28 mouse cellular contexts compared by ENCODE assay signal in the genomic region with DNA sequence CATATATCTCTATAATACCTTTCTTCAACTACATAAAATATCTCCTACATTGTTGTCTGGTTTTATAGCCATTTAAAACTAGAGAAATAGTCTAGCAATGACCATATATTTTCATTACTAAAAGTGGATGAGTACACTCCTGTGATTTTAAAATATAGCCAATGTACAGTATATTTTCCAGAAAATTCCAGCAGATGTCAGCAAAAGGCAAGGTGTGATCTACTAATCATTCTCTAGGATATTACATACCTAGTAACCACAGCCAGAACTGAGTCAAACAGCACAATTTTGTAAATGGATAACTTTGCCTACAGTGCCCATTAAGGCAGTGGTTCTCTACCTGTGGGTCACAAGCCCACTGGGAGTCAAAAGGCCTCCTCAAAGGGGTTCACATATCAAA.
A peak's percentile ranks its signal among the peaks of the same experiment; 100 is the strongest.
DNase-seq lines count a peak whose midpoint lies in the region; ATAC-seq and TF ChIP-seq lines count a peak whose summit lies in the region.
"Had no signal": no experiment of that assay in that cellular context is flagged by ENCODE, and none has a peak within 500 bp of the region (broad histone marks: within the 10 kb centered on the region; RNA-seq: fewer than 3 reads in every experiment).

No protein-coding gene starts in this region.

- H3K9ac ChIP-seq in forebrain, postnatal 0 days = no peak overlapping the region
- no peak overlapping the region for H3K9ac ChIP-seq in forebrain, embryonic 16.5 days (replicated peaks; ENCODE audit: low read depth, low read length)
- no peak overlapping the region for H3K9ac ChIP-seq in midbrain, postnatal 0 days (replicated peaks; ENCODE audit: low read length, poor library complexity, severe bottlenecking)
- H3K9ac ChIP-seq: embryonic facial prominence, embryonic 13.5 days; forebrain, embryonic 13.5 days; heart, embryonic 13.5 days; hindbrain, embryonic 15.5 days; intestine, embryonic 15.5 days had no signal

- peak; percentile 46 for TF ChIP-seq CTCF in forebrain, postnatal 0 days (IDR thresholded peaks at IDR 0.05; ENCODE audit: low read depth)
- peak; percentile 55 for TF ChIP-seq CTCF in layer of hippocampus, adult 2 months (conservative IDR thresholded peaks at IDR 0.05)
- TF ChIP-seq CTCF in midbrain, postnatal 0 days (IDR thresholded peaks at IDR 0.05) = peak; percentile 72

- H3K27me3 ChIP-seq in forebrain, postnatal 0 days (ENCODE audit: insufficient read depth, low read length) = no peaks in the 10 kb centered on the region
- no peaks in the 10 kb centered on the region for H3K27me3 ChIP-seq in forebrain, embryonic 16.5 days (replicated peaks; ENCODE audit: control insufficient read depth, insufficient read depth, low read length)
- no peaks in the 10 kb centered on the region for H3K27me3 ChIP-seq in midbrain, postnatal 0 days (ENCODE audit: insufficient read depth, low read length)
- no peaks in the 10 kb centered on the region for H3K27me3 ChIP-seq in midbrain, embryonic 10.5 days (ENCODE audit: low read depth, poor library complexity, severe bottlenecking)
- H3K27me3 ChIP-seq: CH12.LX; embryonic facial prominence, embryonic 13.5 days; forebrain, embryonic 13.5 days; heart, embryonic 13.5 days; hindbrain, embryonic 15.5 days; intestine, embryonic 15.5 days had no signal

- H3K4me2 ChIP-seq in forebrain, postnatal 0 days (ENCODE audit: low read depth) = no peak overlapping the region
- no peak overlapping the region for H3K4me2 ChIP-seq in forebrain, embryonic 16.5 days (ENCODE audit: low read length)
- H3K4me2 ChIP-seq in midbrain, postnatal 0 days (ENCODE audit: low read depth, low read length, poor library complexity, severe bottlenecking) = no peak overlapping the region
- H3K4me2 ChIP-seq: embryonic facial prominence, embryonic 13.5 days; forebrain, embryonic 13.5 days; heart, embryonic 13.5 days; hindbrain, embryonic 15.5 days; intestine, embryonic 15.5 days had no signal

- H3K27ac ChIP-seq in forebrain, postnatal 0 days (ENCODE audit: low read depth, low read length) = no peak overlapping the region
- no peak overlapping the region for H3K27ac ChIP-seq in forebrain, embryonic 16.5 days (ENCODE audit: low read length)
- H3K27ac ChIP-seq in layer of hippocampus, adult 2 months = no peak overlapping the region
- H3K27ac ChIP-seq in midbrain, postnatal 0 days (ENCODE audit: low read depth, low read length) = no peak overlapping the region
- no peak overlapping the region for H3K27ac ChIP-seq in midbrain, embryonic 10.5 days (replicated peaks)
- H3K27ac ChIP-seq: embryonic facial prominence, embryonic 13.5 days; forebrain, embryonic 13.5 days; heart, adult 2 months; heart, embryonic 10.5 days; heart, embryonic 13.5 days; hindbrain, embryonic 15.5 days; intestine, embryonic 15.5 days had no signal

- no peaks in the 10 kb centered on the region for H3K4me1 ChIP-seq in forebrain, postnatal 0 days (ENCODE audit: insufficient read depth)
- no peaks in the 10 kb centered on the region for H3K4me1 ChIP-seq in forebrain, embryonic 16.5 days (replicated peaks; ENCODE audit: control insufficient read depth, insufficient read depth, low read length)
- no peaks in the 10 kb centered on the region for H3K4me1 ChIP-seq in midbrain, postnatal 0 days (ENCODE audit: insufficient read depth, low read length)
- no peaks in the 10 kb centered on the region for H3K4me1 ChIP-seq in midbrain, embryonic 10.5 days
- H3K4me1 ChIP-seq: embryonic facial prominence, embryonic 13.5 days; forebrain, embryonic 13.5 days; heart, embryonic 10.5 days; heart, embryonic 13.5 days; hindbrain, embryonic 15.5 days; intestine, embryonic 15.5 days had no signal

- no peaks in the 10 kb centered on the region for H3K36me3 ChIP-seq in forebrain, postnatal 0 days (ENCODE audit: insufficient read depth)
- H3K36me3 ChIP-seq in forebrain, embryonic 16.5 days (ENCODE audit: control insufficient read depth, insufficient read depth) = no peaks in the 10 kb centered on the region
- H3K36me3 ChIP-seq in midbrain, postnatal 0 days (ENCODE audit: insufficient read depth, low read length) = no peaks in the 10 kb centered on the region
- no peaks in the 10 kb centered on the region for H3K36me3 ChIP-seq in midbrain, embryonic 10.5 days
- H3K36me3 ChIP-seq: embryonic facial prominence, embryonic 13.5 days; G1E; heart, embryonic 10.5 days; heart, embryonic 13.5 days; hindbrain, embryonic 15.5 days; intestine, embryonic 15.5 days had no signal

- ATAC-seq in forebrain, postnatal 0 days = no peak; the same call in 1 of the 2 replicates
- ATAC-seq in forebrain, embryonic 16.5 days = no peak
- ATAC-seq in midbrain, postnatal 0 days (ENCODE audit: low FRiP score) = no peak
- ATAC-seq: forebrain, embryonic 13.5 days; intestine, embryonic 15.5 days; Patski had no signal

- H3K4me3 ChIP-seq in forebrain, postnatal 0 days (ENCODE audit: low read depth, low read length) = no peak overlapping the region
- H3K4me3 ChIP-seq in forebrain, embryonic 16.5 days (replicated peaks; ENCODE audit: low read length) = no peak overlapping the region
- H3K4me3 ChIP-seq in layer of hippocampus, adult 2 months = no peak overlapping the region
- no peak overlapping the region for H3K4me3 ChIP-seq in midbrain, postnatal 0 days (ENCODE audit: low read depth, low read length)
- no peak overlapping the region for H3K4me3 ChIP-seq in midbrain, embryonic 10.5 days
- H3K4me3 ChIP-seq: embryonic facial prominence, embryonic 13.5 days; erythroblast, embryonic 14.5 days; forebrain, embryonic 13.5 days; heart, adult 2 months; heart, embryonic 10.5 days; heart, embryonic 13.5 days; hindbrain, embryonic 15.5 days; intestine, embryonic 15.5 days had no signal

- H3K9me3 ChIP-seq in forebrain, postnatal 0 days (ENCODE audit: low read length) = no peaks in the 10 kb centered on the region
- H3K9me3 ChIP-seq in forebrain, embryonic 16.5 days (ENCODE audit: control insufficient read depth, low read length) = no peaks in the 10 kb centered on the region
- H3K9me3 ChIP-seq in midbrain, postnatal 0 days (ENCODE audit: low read length) = no peaks in the 10 kb centered on the region
- H3K9me3 ChIP-seq in midbrain, embryonic 10.5 days (replicated peaks) = no peaks in the 10 kb centered on the region
- H3K9me3 ChIP-seq: embryonic facial prominence, embryonic 13.5 days; forebrain, embryonic 13.5 days; G1E; heart, embryonic 10.5 days; heart, embryonic 13.5 days; hindbrain, embryonic 15.5 days; intestine, embryonic 15.5 days had no signal

- peak; percentile 19 for DNase-seq in forebrain, postnatal 0 days
- DNase-seq in layer of hippocampus, adult 2 months (ENCODE audit: low spot score in 2 of 2) = no peak
- no peak for DNase-seq in layer of hippocampus, adult 18-20 months (ENCODE audit: low spot score in 2 of 2)
- peak; percentile 19 for DNase-seq in midbrain, postnatal 0 days (ENCODE audit: low spot score)
- DNase-seq in midbrain, embryonic 10.5 days (ENCODE audit: low spot score) = no peak
- DNase-seq: adrenal gland, postnatal 10 days; adrenal gland, postnatal 36 days; B cell, adult 2 months; cerebellum, adult 11 months; cerebellum, adult 2 months; cerebellum, adult 9-11 months; cerebellum, postnatal 25 days; gastrocnemius, postnatal 10 days; gastrocnemius, postnatal 36 days; heart, adult 2 months; heart, postnatal 14 days; heart, postnatal 4 days had no signal

Comparison
In these comparisons a context has a peak if more than half of its experiments do, and no peak if none do; other contexts are left out.
1. DNase-seq: peak in forebrain, postnatal 0 days (single experiment) and midbrain, postnatal 0 days (single experiment); none in layer of hippocampus, adult 2 months (0 of 2), layer of hippocampus, adult 18-20 months (0 of 2) and midbrain, embryonic 10.5 days (single experiment).
2. Peak in every context shown above with its lines, with median percentiles within 50 percentile points of each other: CTCF ChIP-seq.